Mouse (Mus musculus) intestine, postnatal 0 days (tissue): ENCODE data around the gene Prkaa1. TPM values are rescaled to one million over a fixed set of nuclear protein-coding genes. Genes with fewer than 3 reads are reported as not detected.

Experiments used
- ATAC-seq: fragments of 200-750 bp; cut with Nextera tagmentation; 2 replicates; pipeline ENCODE4 v1.8.0; 2017; ENCODE audit warnings: mild to moderate bottlenecking, moderate TSS enrichment, moderate library complexity
- H3K27ac ChIP-seq: fragments of 300-500 bp; sonication (generic); 2 replicates; pipeline ENCODE4 v1.5.1; 2014; ENCODE audit warnings: mild to moderate bottlenecking, low read depth, low read length, moderate library complexity
- H3K27me3 ChIP-seq: fragments of 300-500 bp; sonication (generic); replicated peaks from 2 replicates; pipeline ENCODE4 v1.6.1; 2014; ENCODE audit warnings: low read length, mixed read lengths; ENCODE audit not compliant: control insufficient read depth, insufficient read depth
- H3K36me3 ChIP-seq: fragments of 300-500 bp; sonication (generic); 2 replicates; pipeline ENCODE4 v1.6.1; 2014; ENCODE audit warnings: mild to moderate bottlenecking, moderate library complexity; ENCODE audit not compliant: control insufficient read depth, insufficient read depth
- H3K4me1 ChIP-seq: fragments of 300-500 bp; sonication (generic); replicated peaks from 2 replicates; pipeline ENCODE4 v1.6.1; 2014; ENCODE audit warnings: antibody characterized with exemption, low read length, mixed read lengths; ENCODE audit not compliant: control insufficient read depth, insufficient read depth
- H3K4me2 ChIP-seq: fragments of 300-500 bp; sonication (generic); replicated peaks from 2 replicates; pipeline ENCODE4 v1.6.1; 2014; ENCODE audit warnings: low read depth, mild to moderate bottlenecking, moderate library complexity
- H3K4me3 ChIP-seq: fragments of 300-500 bp; sonication (generic); 2 replicates; pipeline ENCODE4 v1.5.1; 2014; ENCODE audit warnings: low read depth, low read length
- H3K9ac ChIP-seq: fragments of 300-500 bp; sonication (generic); 2 replicates; pipeline ENCODE4 v1.6.1; 2014; ENCODE audit warnings: mild to moderate bottlenecking, low read depth, low read length
- H3K9me3 ChIP-seq: fragments of 300-500 bp; sonication (generic); 2 replicates; pipeline ENCODE4 v1.6.1; 2016; ENCODE audit warnings: mixed run types; ENCODE audit not compliant: control insufficient read depth
- CTCF ChIP-seq: sonication (generic); IDR thresholded peaks from 2 replicates; pipeline ENCODE4 v1.5.1; 2016; ENCODE audit warnings: low read depth, mild to moderate bottlenecking, control low read depth, antibody characterized with exemption, moderate library complexity
- WGBS: fragments of 180-500 bp; shearing (Covaris S2); extraction: QIAGEN DNeasy Blood & Tissue Kit; methylation state at CpG from one replicate; pipeline ENCODE4 v1.1.7; 2014; 5-methylcytosine and 5-hydroxymethylcytosine counted together
- polyA plus RNA-seq: library from polyadenylated mRNA; unstranded; fragments of >200 nt; fragmentation: Nextera tagmentation; extraction: Ambion mirVana; gene quantifications from 2 replicates; pipeline ENCODE4 v1.2.1, GENCODE M21; 2015

Gene Prkaa1
- polyA plus RNA-seq, 1 experiment from 2014 or later = 16.6 TPM

- Histone ChIP-seq H3K36me3 (peaks cover 2% of the 10 kb centered on the region; the same call in 1 of the 2 replicates), H3K9ac (peak within 1 kb of the TSS; percentile 47; the same call in 1 of the 2 replicates), H3K27ac (peak within 1 kb of the TSS; percentile 67), H3K4me1 (no peaks in the 10 kb centered on the region), H3K4me3 (peak within 1 kb of the TSS; percentile 35), H3K4me2 (peak within 1 kb of the TSS; percentile 52), H3K9me3 (no peaks in the 10 kb centered on the region), H3K27me3 (no peaks in the 10 kb centered on the region)
- no peak for TF ChIP-seq CTCF
- ATAC-seq = no peak
- 39% methylated on average over 21 of the region's 21 CpGs for WGBS
These were observed 35.7 kb upstream of the Prkaa1 start, which contains the start of gene Card6 for GRCm38 (mm10) chr15:5107686-5108654. TSS of gene Card6 (minus strand) at chr15:5108539.

DNA sequence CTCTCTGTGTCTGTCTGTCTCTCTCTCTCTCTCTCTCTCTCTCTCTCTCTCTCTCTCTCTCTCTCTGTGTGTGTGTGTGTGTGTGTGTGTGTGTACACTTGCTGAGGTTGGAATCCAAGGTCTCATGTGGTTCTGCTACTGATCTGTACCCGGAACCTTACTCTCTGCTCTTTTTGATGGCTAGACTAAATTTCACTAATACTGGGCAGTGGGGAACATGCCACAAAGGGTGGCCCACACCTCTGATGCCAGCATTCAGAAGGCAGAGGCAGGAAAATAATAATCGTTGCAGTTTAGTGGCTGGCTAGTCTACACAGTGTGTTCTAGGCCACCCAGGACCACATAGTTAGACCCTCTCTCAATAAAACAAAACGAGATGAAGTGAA, 35.0 kb upstream of the Prkaa1 start:
- Histone ChIP-seq H3K4me3 (no peak overlapping the region), H3K9me3 (no peaks in the 10 kb centered on the region), H3K27me3 (no peaks in the 10 kb centered on the region), H3K27ac (no peak overlapping the region), H3K4me1 (no peaks in the 10 kb centered on the region), H3K9ac (no peak overlapping the region), H3K36me3 (peaks cover 2% of the 10 kb centered on the region; the same call in 1 of the 2 replicates), H3K4me2 (peak overlapping the region; percentile 52)
- ATAC-seq = no peak
- no peak for TF ChIP-seq CTCF
- 72% methylated on average over 3 of the region's 3 CpGs for WGBS

GRCm38 (mm10) chr15:5112651-5113050, 31.0 kb upstream of the Prkaa1 start:
- no peak for ATAC-seq
- WGBS = 81% methylated on average over 3 of the region's 3 CpGs
- no peak overlapping the region for H3K4me2 ChIP-seq

DNA sequence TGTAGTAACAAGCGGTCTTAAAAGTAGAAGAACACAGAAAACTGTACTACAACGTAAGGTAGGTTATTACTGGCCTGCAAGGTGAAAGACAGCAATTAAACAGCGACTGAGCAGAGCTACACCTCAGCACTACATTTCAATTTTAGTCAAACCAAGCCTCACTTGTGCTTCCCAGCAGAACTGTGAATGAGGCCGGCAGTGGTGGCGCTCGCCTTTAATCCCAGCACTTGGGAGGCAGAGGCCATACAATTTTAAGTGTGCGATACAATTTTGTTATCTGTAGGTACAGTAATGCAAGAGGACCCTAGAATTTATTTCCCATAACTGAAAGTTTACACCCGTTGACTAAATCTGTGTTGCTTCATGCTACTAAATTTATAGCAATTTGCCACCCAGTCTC, 28.5 kb upstream of the Prkaa1 start:
- Histone ChIP-seq H3K27me3 (no peaks in the 10 kb centered on the region), H3K9ac (peak overlapping the region; percentile 62; the same call in 1 of the 2 replicates), H3K9me3 (no peaks in the 10 kb centered on the region), H3K36me3 (peaks cover 24% of the 10 kb centered on the region), H3K4me1 (no peaks in the 10 kb centered on the region), H3K4me2 (peak overlapping the region; percentile 57), H3K4me3 (peak overlapping the region; percentile 92), H3K27ac (peak overlapping the region; percentile 88)
- TF ChIP-seq CTCF = no peak
- ATAC-seq = no peak
- 50% methylated on average over 8 of the region's 8 CpGs for WGBS

More at GRCm38 (mm10) chr15:5112651-5113050, 31.0 kb upstream of the Prkaa1 start:
- no peak overlapping the region for H3K27ac ChIP-seq
- H3K9me3 ChIP-seq = no peaks in the 10 kb centered on the region
- no peaks in the 10 kb centered on the region for H3K4me1 ChIP-seq
- H3K9ac ChIP-seq = no peak overlapping the region
- H3K36me3 ChIP-seq = no peaks in the 10 kb centered on the region
- no peak for TF ChIP-seq CTCF
- no peaks in the 10 kb centered on the region for H3K27me3 ChIP-seq
- no peak overlapping the region for H3K4me3 ChIP-seq

DNA sequence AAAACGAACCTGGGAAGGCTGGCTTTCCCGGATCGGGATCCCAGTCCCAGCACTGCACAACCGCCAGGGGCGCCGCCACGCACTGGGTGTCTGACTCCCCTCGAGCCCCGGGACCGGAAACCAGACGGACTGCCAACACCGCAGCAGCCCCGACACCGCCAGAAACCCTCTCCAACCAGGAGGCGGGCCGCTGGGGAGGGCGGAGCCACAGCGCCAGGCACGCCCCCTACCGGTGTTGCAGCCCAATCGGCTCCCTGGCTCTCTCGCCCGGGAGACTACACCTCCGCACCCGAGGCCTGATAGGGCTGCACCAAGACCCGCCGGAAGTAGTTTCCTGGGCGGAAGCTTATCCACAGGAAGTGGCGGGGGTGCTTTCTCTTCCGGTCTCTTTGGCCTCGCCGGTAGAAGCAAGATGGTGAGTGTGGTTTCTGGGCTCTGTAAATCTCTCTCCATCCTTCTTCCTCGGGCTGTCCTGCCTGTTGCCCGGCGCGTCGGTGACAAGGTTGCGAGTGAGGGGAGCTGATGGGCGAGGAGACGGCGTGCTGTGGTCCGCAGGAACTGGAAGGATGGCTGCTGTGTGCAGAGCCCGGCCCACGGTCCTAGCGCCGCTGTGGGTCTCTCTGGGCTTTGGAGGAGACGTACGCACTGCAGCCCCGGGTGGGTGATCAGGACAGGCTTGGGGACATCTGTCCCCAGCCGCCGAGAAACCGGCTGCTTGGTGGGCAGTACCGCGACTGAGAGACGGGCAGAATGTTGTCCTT, 27.2 kb upstream of the Prkaa1 start, which contains the start of gene Rpl37:
Rpl37 (plus strand) TSS at position 376 of the 761 bp plus-strand sequence.
- Histone ChIP-seq H3K4me3 (peak within 1 kb of the TSS; percentile 92), H3K9me3 (no peaks in the 10 kb centered on the region), H3K4me1 (no peaks in the 10 kb centered on the region), H3K9ac (peak within 1 kb of the TSS; percentile 92), H3K4me2 (peak within 1 kb of the TSS; percentile 70), H3K27me3 (no peaks in the 10 kb centered on the region), H3K36me3 (peaks cover 36% of the 10 kb centered on the region), H3K27ac (peak within 1 kb of the TSS; percentile 88)
- peak; percentile 89 for TF ChIP-seq CTCF
- WGBS = under 1% methylated on average over 55 of the region's 55 CpGs
- ATAC-seq = peak; percentile 98

DNA sequence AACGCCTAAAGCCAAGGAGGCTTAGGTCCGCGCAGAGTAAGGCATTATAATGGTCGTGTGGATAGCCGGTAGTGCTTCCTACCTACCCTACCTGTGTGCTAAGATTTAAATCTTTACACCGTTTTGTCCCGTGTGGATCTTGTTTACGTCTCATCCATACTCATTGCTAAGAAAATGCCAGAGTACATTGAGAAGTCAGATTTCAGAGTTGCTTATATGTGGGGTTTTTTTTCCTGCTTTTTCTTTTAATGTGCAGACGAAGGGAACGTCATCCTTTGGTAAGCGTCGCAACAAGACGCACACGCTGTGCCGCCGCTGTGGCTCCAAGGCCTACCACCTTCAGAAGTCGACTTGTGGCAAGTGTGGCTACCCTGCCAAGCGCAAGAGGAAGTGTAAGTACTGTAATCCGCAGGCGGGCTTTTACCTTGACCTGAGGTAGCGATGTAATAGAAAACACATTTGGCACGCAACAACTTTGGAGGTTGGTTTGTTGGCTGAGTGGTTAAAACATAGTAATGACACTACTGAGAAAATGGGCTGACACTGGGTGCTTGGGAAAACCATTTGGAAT, 26.5 kb upstream of the Prkaa1 start:
- no peak; the same call in 1 of the 2 replicates for ATAC-seq
- TF ChIP-seq CTCF = no peak

More for the DNA sequence above, 26.5 kb upstream of the Prkaa1 start:
- H3K4me2 ChIP-seq = peak overlapping the region; percentile 70
- no peaks in the 10 kb centered on the region for H3K4me1 ChIP-seq
- peak overlapping the region; percentile 88 for H3K27ac ChIP-seq
- no peaks in the 10 kb centered on the region for H3K27me3 ChIP-seq
- peak overlapping the region; percentile 92 for H3K9ac ChIP-seq
- peak overlapping the region; percentile 92 for H3K4me3 ChIP-seq
- H3K9me3 ChIP-seq = no peaks in the 10 kb centered on the region
- H3K36me3 ChIP-seq = peaks cover 43% of the 10 kb centered on the region
- WGBS = 1% methylated on average over 22 of the region's 22 CpGs
